Mouse (Mus musculus): Measurements from ENCODE around the gene Pacsin2. TPM values are rescaled to one million over a fixed set of nuclear protein-coding genes. Genes with fewer than 3 reads are reported as not detected.

The Pacsin2 gene
- total and polyA plus RNA-seq, 3 experiments: 48.4 to 85.5 (median 53.7) TPM

- peaks cover 19 to 97% of the 10 kb centered on the region in 2 experiments for H3K4me1 ChIP-seq (ENCODE audit: control insufficient read depth in 1 of 2, insufficient read depth in 2 of 2)
- in situ Hi-C loops (cut with MboI; ENCODE audit: low pct_ligation_motif_present, low pct_unique_long_range_greater_than_20kb, low sequenced_read_pairs): no loop called here
- no peaks in the 10 kb centered on the region for H3K9me3 ChIP-seq (replicated peaks; ENCODE audit: low read length)
- no peak overlapping the region for H3K9ac ChIP-seq (ENCODE audit: insufficient read depth, low read depth)
- dilution Hi-C loops (cut with MboI; ENCODE audit: extremely low pct_ligation_motif_present, extremely low pct_unique_long_range_greater_than_20kb, low sequenced_read_pairs): no loop called here
- no peak overlapping the region for H3K27ac ChIP-seq (ENCODE audit: insufficient read depth, low read depth)
- H3K36me3 ChIP-seq (replicated peaks in 1 of 2; ENCODE audit: control insufficient read depth in 1 of 2, insufficient read depth in 1 of 2, low read length in 1 of 2): peaks cover 0 to 17% of the 10 kb centered on the region in 2 experiments
- TF ChIP-seq MAX (IDR thresholded peaks at IDR 0.05; ENCODE audit: low read length) (no peak), TBP (conservative IDR thresholded peaks at IDR 0.05; ENCODE audit: low read depth, low read length) (no peak), PAX5 (IDR thresholded peaks at IDR 0.05; ENCODE audit: low read length) (no peak)
- H3K27me3 ChIP-seq (replicated peaks): no peaks in the 10 kb centered on the region
- DNase-seq (ENCODE audit: extremely low read depth): no peak
- no peak overlapping the region for H3K4me3 ChIP-seq (replicated peaks in 1 of 3; ENCODE audit: low read depth in 2 of 3, low read length in 2 of 3, poor library complexity in 1 of 3)
- no peak overlapping the region for H3K4me2 ChIP-seq (ENCODE audit: insufficient read depth, low read depth, poor library complexity, severe bottlenecking)
- H3K79me2 ChIP-seq (replicated peaks; ENCODE audit: control insufficient read depth, extremely low read depth, insufficient read depth, poor library complexity, severe bottlenecking): peaks cover 16% of the 10 kb centered on the region
Measured at GRCm38 (mm10) chr15:83444425-83444824, 20.0 kb downstream of the Pacsin2 start.

- in situ Hi-C loops (cut with MboI; ENCODE audit: low pct_ligation_motif_present, low pct_unique_long_range_greater_than_20kb, low sequenced_read_pairs): no loop called here
- H3K4me1 ChIP-seq (ENCODE audit: control insufficient read depth in 1 of 2, insufficient read depth in 2 of 2): peaks cover 8 to 83% of the 10 kb centered on the region in 2 experiments
- no peak for DNase-seq (ENCODE audit: extremely low read depth)
- dilution Hi-C loops (cut with MboI; ENCODE audit: extremely low pct_ligation_motif_present, extremely low pct_unique_long_range_greater_than_20kb, low sequenced_read_pairs): no loop called here
- no peak overlapping the region for H3K9ac ChIP-seq (ENCODE audit: insufficient read depth, low read depth)
- no peaks in the 10 kb centered on the region for H3K9me3 ChIP-seq (replicated peaks; ENCODE audit: low read length)
- H3K36me3 ChIP-seq (replicated peaks in 1 of 2; ENCODE audit: control insufficient read depth in 1 of 2, insufficient read depth in 1 of 2, low read length in 1 of 2): peaks cover 0 to 19% of the 10 kb centered on the region in 2 experiments
- H3K4me2 ChIP-seq (ENCODE audit: insufficient read depth, low read depth, poor library complexity, severe bottlenecking): no peak overlapping the region
- peaks cover 19% of the 10 kb centered on the region for H3K79me2 ChIP-seq (replicated peaks; ENCODE audit: control insufficient read depth, extremely low read depth, insufficient read depth, poor library complexity, severe bottlenecking)
- H3K4me3 ChIP-seq (replicated peaks in 1 of 3; ENCODE audit: low read depth in 2 of 3, low read length in 2 of 3, poor library complexity in 1 of 3): no peak overlapping the region
- no peak overlapping the region for H3K27ac ChIP-seq (ENCODE audit: insufficient read depth, low read depth)
- H3K27me3 ChIP-seq (replicated peaks): no peaks in the 10 kb centered on the region
- no peak for TF ChIP-seq CHD2 (IDR thresholded peaks at IDR 0.05; ENCODE audit: low read length)
- no peak for TF ChIP-seq ELF1 (IDR thresholded peaks at IDR 0.05; ENCODE audit: low read depth, low read length)
- no peak for TF ChIP-seq MEF2A (IDR thresholded peaks at IDR 0.05; ENCODE audit: borderline replicate concordance, low read depth, low read length)
- TF ChIP-seq NRF1 (IDR thresholded peaks at IDR 0.05; ENCODE audit: low read depth, low read length): no peak
- TF ChIP-seq MAFK (IDR thresholded peaks at IDR 0.05; ENCODE audit: insufficient replicate concordance, low read length): no peak
- no peak for TF ChIP-seq KAT2A (IDR thresholded peaks at IDR 0.05; ENCODE audit: insufficient replicate concordance, low read length)
- TF ChIP-seq E2F4 (IDR thresholded peaks at IDR 0.05; ENCODE audit: insufficient replicate concordance, low read depth, low read length): no peak
- no peak for TF ChIP-seq ETS1 (conservative IDR thresholded peaks at IDR 0.05; ENCODE audit: low read depth, low read length)
- no peak for TF ChIP-seq USF1 (IDR thresholded peaks at IDR 0.05; ENCODE audit: low read depth, low read length)
- no peak for TF ChIP-seq POLR2AphosphoS2 (IDR thresholded peaks at IDR 0.05; ENCODE audit: low read depth, low read length)
- TF ChIP-seq RCOR1 (conservative IDR thresholded peaks at IDR 0.05; ENCODE audit: low read depth, low read length): no peak
- no peak for TF ChIP-seq CTCF (conservative IDR thresholded peaks at IDR 0.05 in 1 of 2, IDR thresholded peaks at IDR 0.05 in 1 of 2; ENCODE audit: low read depth in 2 of 2, low read length in 2 of 2)
- TF ChIP-seq ZMIZ1 (IDR thresholded peaks at IDR 0.05; ENCODE audit: low read depth, low read length): no peak
- TF ChIP-seq POLR2A (IDR thresholded peaks at IDR 0.05; ENCODE audit: low read depth, low read length): no peak
- no peak for TF ChIP-seq NELFE (IDR thresholded peaks at IDR 0.05; ENCODE audit: low read depth, low read length)
- no peak for TF ChIP-seq SMC3 (IDR thresholded peaks at IDR 0.05; ENCODE audit: low read depth, low read length)
- no peak for TF ChIP-seq TCF12 (IDR thresholded peaks at IDR 0.05; ENCODE audit: low read depth, low read length)
Measured at GRCm38 (mm10) chr15:83442495-83443037, 21.8 kb downstream of the Pacsin2 start.

All from CH12.LX (cell line).